Mouse (Mus musculus): ENCODE results near the gene Kcnh1. TPM values are rescaled to one million over a fixed set of nuclear protein-coding genes. Genes with fewer than 3 reads are reported as not detected.

Gene Kcnh1
- polyA plus RNA-seq, 1 experiment: 0.01 TPM

GRCm38 (mm10) chr1:192431423-192431822 lies 240.8 kb downstream of the Kcnh1 start:
- TF ChIP-seq POLR2A (IDR thresholded peaks at IDR 0.05; ENCODE audit: insufficient read length, low read depth) (no peak), USF1 (IDR thresholded peaks at IDR 0.05; ENCODE audit: low read depth) (no peak)
- Histone ChIP-seq H3ac (ENCODE audit: control insufficient read depth, insufficient read length) (no peak overlapping the region), H3K36me3 (ENCODE audit: control insufficient read depth, insufficient read depth) (no peaks in the 10 kb centered on the region), H3K4me3 (no peak overlapping the region), H3K4me2 (ENCODE audit: low read depth) (no peak overlapping the region), H3K79me2 (ENCODE audit: control insufficient read depth, insufficient read depth) (no peaks in the 10 kb centered on the region), H3K27me3 (ENCODE audit: control insufficient read depth, insufficient read depth, insufficient read length) (no peaks in the 10 kb centered on the region)

- TF ChIP-seq REST (IDR thresholded peaks at IDR 0.05; ENCODE audit: insufficient read depth, insufficient read length) (no peak), SRF (IDR thresholded peaks at IDR 0.05; ENCODE audit: control insufficient read depth, insufficient read length, low read depth) (no peak), E2F4 (IDR thresholded peaks at IDR 0.05; ENCODE audit: insufficient read depth) (no peak), MYOG (IDR thresholded peaks at IDR 0.05; ENCODE audit: control insufficient read depth in 1 of 3, insufficient read depth in 1 of 3, insufficient read length in 2 of 3, low read depth in 2 of 3) (no peak), POLR2AphosphoS2 (IDR thresholded peaks at IDR 0.05; ENCODE audit: insufficient read length, low read depth) (no peak), CEBPB (IDR thresholded peaks at IDR 0.05; ENCODE audit: insufficient read depth, poor library complexity, severe bottlenecking) (no peak), MYOD1 (IDR thresholded peaks at IDR 0.05; ENCODE audit: control insufficient read depth in 1 of 3, insufficient read length in 2 of 3, low read depth in 2 of 3) (no peak), MAX (IDR thresholded peaks at IDR 0.05; ENCODE audit: low read depth) (no peak), TCF12 (IDR thresholded peaks at IDR 0.05; ENCODE audit: insufficient read depth, poor library complexity, severe bottlenecking) (no peak), TCF3 (IDR thresholded peaks at IDR 0.05; ENCODE audit: insufficient read length, low read depth) (no peak), USF1 (IDR thresholded peaks at IDR 0.05; ENCODE audit: low read depth) (no peak), POLR2A (IDR thresholded peaks at IDR 0.05; ENCODE audit: insufficient read length, low read depth) (no peak)
- Histone ChIP-seq H3K4me2 (ENCODE audit: low read depth) (no peak overlapping the region), H3ac (ENCODE audit: control insufficient read depth, insufficient read length) (no peak overlapping the region), H3K79me2 (ENCODE audit: control insufficient read depth, insufficient read depth) (no peaks in the 10 kb centered on the region), H3K4me3 (no peak overlapping the region), H3K36me3 (ENCODE audit: control insufficient read depth, insufficient read depth) (no peaks in the 10 kb centered on the region), H3K27me3 (ENCODE audit: control insufficient read depth, insufficient read depth, insufficient read length) (no peaks in the 10 kb centered on the region)
Observed at GRCm38 (mm10) chr1:192435503-192435902, 244.9 kb downstream of the Kcnh1 start.

GRCm38 (mm10) chr1:192439151-192439837 lies 248.7 kb downstream of the Kcnh1 start:
- TF ChIP-seq POLR2A (IDR thresholded peaks at IDR 0.05; ENCODE audit: insufficient read length, low read depth): no peak
- no peak for TF ChIP-seq E2F4 (IDR thresholded peaks at IDR 0.05; ENCODE audit: insufficient read depth)
- no peak for TF ChIP-seq SRF (IDR thresholded peaks at IDR 0.05; ENCODE audit: control insufficient read depth, insufficient read length, low read depth)
- TF ChIP-seq USF1 (IDR thresholded peaks at IDR 0.05; ENCODE audit: low read depth): no peak
- TF ChIP-seq CEBPB (IDR thresholded peaks at IDR 0.05; ENCODE audit: insufficient read depth, poor library complexity, severe bottlenecking): no peak
- TF ChIP-seq TCF12 (IDR thresholded peaks at IDR 0.05; ENCODE audit: insufficient read depth, poor library complexity, severe bottlenecking): no peak
- no peak for TF ChIP-seq MYOG (IDR thresholded peaks at IDR 0.05; ENCODE audit: control insufficient read depth in 1 of 3, insufficient read depth in 1 of 3, insufficient read length in 2 of 3, low read depth in 2 of 3)
- no peak for TF ChIP-seq POLR2AphosphoS2 (IDR thresholded peaks at IDR 0.05; ENCODE audit: insufficient read length, low read depth)
- no peak for TF ChIP-seq REST (IDR thresholded peaks at IDR 0.05; ENCODE audit: insufficient read depth, insufficient read length)
- TF ChIP-seq MAX (IDR thresholded peaks at IDR 0.05; ENCODE audit: low read depth): no peak
- no peak for TF ChIP-seq TCF3 (IDR thresholded peaks at IDR 0.05; ENCODE audit: insufficient read length, low read depth)
- TF ChIP-seq MYOD1 (IDR thresholded peaks at IDR 0.05; ENCODE audit: control insufficient read depth in 1 of 3, insufficient read length in 2 of 3, low read depth in 2 of 3): no peak
- Histone ChIP-seq H3K4me3 (no peak overlapping the region), H3K36me3 (ENCODE audit: control insufficient read depth, insufficient read depth) (no peaks in the 10 kb centered on the region), H3K27me3 (ENCODE audit: control insufficient read depth, insufficient read depth, insufficient read length) (no peaks in the 10 kb centered on the region), H3K79me2 (ENCODE audit: control insufficient read depth, insufficient read depth) (no peaks in the 10 kb centered on the region), H3K4me2 (ENCODE audit: low read depth) (no peak overlapping the region), H3ac (ENCODE audit: control insufficient read depth, insufficient read length) (no peak overlapping the region)

- Histone ChIP-seq H3K4me2 (ENCODE audit: low read depth) (no peak overlapping the region), H3K27me3 (ENCODE audit: control insufficient read depth, insufficient read depth, insufficient read length) (no peaks in the 10 kb centered on the region), H3ac (ENCODE audit: control insufficient read depth, insufficient read length) (no peak overlapping the region), H3K4me3 (no peak overlapping the region), H3K79me2 (ENCODE audit: control insufficient read depth, insufficient read depth) (no peaks in the 10 kb centered on the region), H3K36me3 (ENCODE audit: control insufficient read depth, insufficient read depth) (no peaks in the 10 kb centered on the region)
- TF ChIP-seq REST (IDR thresholded peaks at IDR 0.05; ENCODE audit: insufficient read depth, insufficient read length) (no peak), TCF12 (IDR thresholded peaks at IDR 0.05; ENCODE audit: insufficient read depth, poor library complexity, severe bottlenecking) (no peak), CEBPB (IDR thresholded peaks at IDR 0.05; ENCODE audit: insufficient read depth, poor library complexity, severe bottlenecking) (no peak)
Observed at GRCm38 (mm10) chr1:192442772-192443445, 252.3 kb downstream of the Kcnh1 start.

GRCm38 (mm10) chr1:192443998-192444657 lies 253.6 kb downstream of the Kcnh1 start:
- no peak overlapping the region for H3ac ChIP-seq (ENCODE audit: control insufficient read depth, insufficient read length)
- H3K4me2 ChIP-seq (ENCODE audit: low read depth): no peak overlapping the region
- TF ChIP-seq MYOD1 (IDR thresholded peaks at IDR 0.05; ENCODE audit: control insufficient read depth in 1 of 3, insufficient read length in 2 of 3, low read depth in 2 of 3) (no peak), MAX (IDR thresholded peaks at IDR 0.05; ENCODE audit: low read depth) (no peak), REST (IDR thresholded peaks at IDR 0.05; ENCODE audit: insufficient read depth, insufficient read length) (no peak), POLR2A (IDR thresholded peaks at IDR 0.05; ENCODE audit: insufficient read length, low read depth) (no peak), TCF12 (IDR thresholded peaks at IDR 0.05; ENCODE audit: insufficient read depth, poor library complexity, severe bottlenecking) (no peak), SRF (IDR thresholded peaks at IDR 0.05; ENCODE audit: control insufficient read depth, insufficient read length, low read depth) (no peak), USF1 (IDR thresholded peaks at IDR 0.05; ENCODE audit: low read depth) (no peak), CEBPB (IDR thresholded peaks at IDR 0.05; ENCODE audit: insufficient read depth, poor library complexity, severe bottlenecking) (no peak), E2F4 (IDR thresholded peaks at IDR 0.05; ENCODE audit: insufficient read depth) (no peak), POLR2AphosphoS2 (IDR thresholded peaks at IDR 0.05; ENCODE audit: insufficient read length, low read depth) (no peak), TCF3 (IDR thresholded peaks at IDR 0.05; ENCODE audit: insufficient read length, low read depth) (no peak), MYOG (IDR thresholded peaks at IDR 0.05; ENCODE audit: control insufficient read depth in 1 of 3, insufficient read depth in 1 of 3, insufficient read length in 2 of 3, low read depth in 2 of 3) (no peak)
- no peaks in the 10 kb centered on the region for H3K79me2 ChIP-seq (ENCODE audit: control insufficient read depth, insufficient read depth)
- no peaks in the 10 kb centered on the region for H3K27me3 ChIP-seq (ENCODE audit: control insufficient read depth, insufficient read depth, insufficient read length)
- H3K36me3 ChIP-seq (ENCODE audit: control insufficient read depth, insufficient read depth): no peaks in the 10 kb centered on the region
- H3K4me3 ChIP-seq: no peak overlapping the region
